Mouse (Mus musculus): ENCODE measurements around the gene Wdcp. TPM values are rescaled to one million over a fixed set of nuclear protein-coding genes. Genes with fewer than 3 reads are reported as not detected.
"Not testable (repeated sequence)": the region's sequence is repeated elsewhere in the genome, so short reads cannot be mapped to it uniquely, and the experiment has no call there.

Gene Wdcp
- total RNA-seq (2018; cell fraction: chromatin; rRNA removed): 10 to 100 TPM in 13 of 26 experiments, 1 to 10 TPM in 13; 1.9 to 20.7 (median 10.1) TPM
- total RNA-seq (2018; cell fraction: cytosol; rRNA removed): 1 to 10 TPM; 1.4 to 5.8 (median 3.6) TPM
- 10 to 100 TPM in 10 of 26 experiments, 1 to 10 TPM in 16; 1.6 to 18.6 (median 7.7) TPM for total RNA-seq (2018; cell fraction: nucleus; rRNA removed)
- 3.4 to 8.2 TPM (median 3.6 TPM) in 3 replicates for polyA plus RNA-seq (2018)

DNA sequence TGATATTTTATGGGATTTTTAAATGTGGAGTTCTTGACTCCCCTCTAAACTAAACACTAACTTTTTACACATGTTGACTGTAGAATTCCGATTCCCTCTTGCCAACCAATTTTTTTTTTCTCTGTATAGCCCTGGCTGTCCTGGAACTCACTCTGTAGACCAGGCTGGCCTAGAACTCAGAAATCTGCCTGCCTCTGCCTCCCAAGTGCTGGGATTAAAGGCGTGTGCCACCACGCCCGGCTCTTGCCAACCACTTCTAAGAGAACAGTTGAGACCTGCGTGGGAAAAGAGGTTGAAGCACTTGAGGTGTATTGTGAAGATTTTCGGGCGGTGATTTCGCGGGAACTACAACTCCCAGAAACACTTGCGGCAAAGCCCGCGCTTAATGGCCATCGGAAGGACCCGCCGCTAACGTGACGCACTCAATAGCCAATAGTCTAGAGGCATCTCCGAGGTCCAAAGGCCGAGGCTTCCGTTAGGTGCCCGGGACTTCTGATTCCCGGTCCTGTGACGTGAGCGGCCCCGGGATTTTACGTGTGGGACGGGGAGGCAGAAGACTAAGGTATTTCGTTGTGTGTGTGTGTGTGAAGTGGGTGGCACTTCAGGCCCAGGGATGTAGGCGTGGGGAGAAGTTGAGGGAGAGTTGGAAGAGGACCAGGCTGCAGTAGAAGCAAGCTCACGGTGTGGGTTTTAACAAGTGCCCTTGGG lies at the start of gene Wdcp:
Gene Wdcp (plus strand): TSS at position 414 of the 708 bp plus-strand sequence.
- peaks cover 56% of the 10 kb centered on the region for H3K79me2 ChIP-seq (ENCODE audit: inconsistent target)
- H3K4me3 ChIP-seq (ENCODE audit: inconsistent target): peak within 1 kb of the TSS; percentile 88
- H3K27ac ChIP-seq: peak within 1 kb of the TSS; percentile 44
- 2% methylated on average over 30 of the region's 30 CpGs for WGBS (ENCODE audit: missing documents)
- H3K36me3 ChIP-seq (ENCODE audit: inconsistent target): peaks cover under 1% of the 10 kb centered on the region; the same call in 1 of the 2 replicates

DNA sequence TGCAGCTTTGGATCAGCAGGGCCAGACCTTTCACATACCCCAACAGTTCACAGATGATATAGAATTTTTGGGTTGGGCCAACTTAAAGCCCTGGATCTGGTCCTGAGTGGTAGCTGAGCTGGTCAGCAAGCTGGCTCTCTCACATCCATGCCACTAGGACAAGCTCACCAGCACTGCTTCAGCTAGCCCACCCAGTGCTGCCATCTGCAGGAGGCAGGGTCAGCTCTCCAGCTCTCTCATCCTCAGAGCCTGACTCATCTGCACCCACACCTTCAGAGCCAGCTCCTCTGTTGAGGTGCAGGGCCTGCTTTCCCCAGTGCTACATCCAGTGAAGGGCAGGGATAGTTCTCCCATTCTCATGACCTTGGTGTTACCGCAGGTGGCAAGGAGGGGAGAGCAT lies 49.4 kb upstream of the Wdcp start:
- 100% methylated on average over 1 of the region's 1 CpGs for WGBS (ENCODE audit: missing documents)
- Histone ChIP-seq H3K36me3 (ENCODE audit: inconsistent target) (no peaks in the 10 kb centered on the region), H3K79me2 (ENCODE audit: inconsistent target) (no peaks in the 10 kb centered on the region), H3K27ac (no peak overlapping the region), H3K4me3 (ENCODE audit: inconsistent target) (no peak overlapping the region)

DNA sequence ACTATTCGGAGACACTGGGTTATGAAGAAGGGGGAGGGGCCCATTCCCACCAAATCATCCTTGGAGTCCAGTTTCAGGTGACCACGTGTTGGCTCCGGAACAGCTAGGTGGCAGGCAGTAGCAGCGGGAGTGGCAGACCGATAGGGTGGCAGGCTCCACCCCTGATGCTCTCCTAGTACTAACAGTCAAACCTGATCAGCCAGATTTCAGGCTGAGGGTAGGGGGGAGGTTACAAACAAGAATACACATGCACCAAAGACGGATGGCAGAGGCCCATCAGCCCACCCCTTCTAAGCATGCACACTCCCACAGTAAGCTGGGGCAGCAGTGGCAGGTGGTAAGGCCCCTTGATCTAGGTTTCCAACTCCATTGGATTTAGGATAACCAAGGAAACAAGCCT lies 45.6 kb upstream of the Wdcp start:
- H3K27ac ChIP-seq; H3K79me2 ChIP-seq (ENCODE audit: inconsistent target); H3K36me3 ChIP-seq (ENCODE audit: inconsistent target); H3K4me3 ChIP-seq (ENCODE audit: inconsistent target): not testable (repeated sequence)
- 89% methylated on average over 2 of the region's 6 CpGs for WGBS (ENCODE audit: missing documents)

DNA sequence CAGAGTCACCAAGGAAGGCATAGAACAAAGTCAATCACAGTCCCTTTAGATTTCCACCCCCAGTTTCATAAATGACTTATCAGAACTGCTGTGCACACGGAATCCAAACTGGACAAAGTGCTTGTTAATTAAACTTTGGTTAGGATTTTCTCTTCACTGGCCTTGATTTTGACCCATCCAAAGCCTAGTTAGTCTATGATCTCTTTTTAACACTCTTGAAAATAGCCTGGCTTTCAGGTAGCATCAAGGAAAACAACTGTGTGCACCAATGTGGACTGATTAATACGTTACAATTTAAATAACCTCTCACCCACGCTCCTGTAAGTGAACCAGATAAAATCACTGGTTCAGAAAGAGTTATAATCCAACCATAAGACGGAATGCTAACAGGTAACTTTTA lies 32.1 kb upstream of the Wdcp start:
- no peaks in the 10 kb centered on the region for H3K36me3 ChIP-seq (ENCODE audit: inconsistent target)
- WGBS (ENCODE audit: missing documents): 84% methylated on average over 4 of the region's 4 CpGs
- no peak overlapping the region for H3K4me3 ChIP-seq (ENCODE audit: inconsistent target)
- no peaks in the 10 kb centered on the region for H3K79me2 ChIP-seq (ENCODE audit: inconsistent target)
- no peak overlapping the region for H3K27ac ChIP-seq

DNA sequence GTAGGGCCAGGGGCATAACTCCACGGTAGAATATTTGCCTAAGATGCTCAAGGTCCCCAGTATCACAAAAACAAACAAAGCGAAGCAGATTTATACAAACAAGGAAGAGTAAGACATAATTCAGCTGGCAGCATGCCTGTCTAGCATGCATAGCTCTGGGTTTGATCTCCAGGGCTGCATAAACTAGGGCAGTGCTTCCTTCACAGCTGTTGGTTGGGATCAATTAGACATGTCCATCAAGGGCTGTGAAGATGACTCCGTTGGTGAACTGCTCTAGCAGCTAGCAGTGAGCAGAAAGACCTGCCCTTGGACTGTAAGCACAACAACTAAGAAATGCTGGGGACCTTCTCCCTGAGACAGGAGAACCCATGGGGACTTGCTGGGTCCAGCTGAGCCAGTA lies 31.4 kb upstream of the Wdcp start:
- WGBS (ENCODE audit: missing documents): 84% methylated on average over 3 of the region's 3 CpGs
- Histone ChIP-seq H3K27ac (no peak overlapping the region), H3K36me3 (ENCODE audit: inconsistent target) (no peaks in the 10 kb centered on the region), H3K4me3 (ENCODE audit: inconsistent target) (no peak overlapping the region), H3K79me2 (ENCODE audit: inconsistent target) (no peaks in the 10 kb centered on the region)

DNA sequence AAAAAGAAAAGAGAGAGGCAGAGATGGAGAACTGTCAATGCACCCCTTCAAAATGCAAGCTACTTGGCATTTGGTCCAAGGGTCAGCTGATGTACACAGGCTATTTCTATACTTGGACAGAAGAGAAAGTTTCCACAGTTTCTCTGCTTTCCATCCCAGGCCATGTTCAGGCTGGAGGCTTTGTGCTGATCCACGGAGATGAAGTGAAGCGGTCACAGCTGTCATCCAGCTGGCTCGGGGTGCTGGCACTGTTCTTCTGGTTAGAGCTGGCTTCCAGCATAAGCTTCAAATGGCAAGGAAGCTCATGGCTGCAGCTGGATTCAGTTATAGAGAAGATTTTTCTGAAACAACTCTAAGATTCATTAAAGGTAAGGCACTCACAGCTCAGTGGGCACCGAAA lies 29.5 kb upstream of the Wdcp start:
- Histone ChIP-seq H3K36me3 (ENCODE audit: inconsistent target) (no peaks in the 10 kb centered on the region), H3K4me3 (ENCODE audit: inconsistent target) (no peak overlapping the region), H3K79me2 (ENCODE audit: inconsistent target) (peaks cover 12% of the 10 kb centered on the region), H3K27ac (no peak overlapping the region)
- 94% methylated on average over 4 of the region's 4 CpGs for WGBS (ENCODE audit: missing documents)

DNA sequence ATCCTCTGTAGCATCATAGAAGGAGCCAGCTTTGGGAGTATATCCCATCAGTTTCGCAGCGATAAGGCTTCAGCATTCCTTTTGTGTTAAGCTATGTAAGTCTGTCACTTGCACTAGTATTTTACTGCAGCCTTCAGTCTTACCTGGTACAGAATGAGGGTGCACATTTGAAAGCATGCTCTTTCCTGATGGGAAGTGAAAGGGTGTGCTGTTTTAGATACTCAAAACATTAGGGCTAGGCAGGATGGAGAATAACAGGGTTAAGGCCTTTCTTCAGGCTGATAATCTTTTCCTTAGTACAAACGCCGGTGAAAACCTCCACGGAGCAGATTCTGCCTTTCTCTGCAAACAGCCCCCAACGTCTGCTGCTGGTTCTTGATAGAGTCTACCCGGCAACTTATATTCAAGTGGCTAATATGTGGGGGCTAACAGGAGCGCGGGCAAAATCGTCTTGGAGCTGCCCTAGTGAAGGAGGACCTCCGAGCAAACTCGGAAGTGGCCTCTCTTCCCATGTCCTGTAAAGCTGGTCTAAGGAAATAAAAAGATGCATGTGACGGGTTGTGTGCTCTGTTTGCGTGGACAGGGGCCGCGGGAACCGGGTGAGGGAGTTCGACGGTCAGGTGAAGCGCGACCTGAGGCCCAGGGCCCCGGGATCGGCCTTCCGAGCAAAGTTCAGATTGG lies 26.3 kb upstream of the Wdcp start:
- Histone ChIP-seq H3K4me3 (ENCODE audit: inconsistent target) (peak overlapping the region; percentile 100), H3K27ac (peak overlapping the region; percentile 72), H3K79me2 (ENCODE audit: inconsistent target) (peaks cover 41% of the 10 kb centered on the region), H3K36me3 (ENCODE audit: inconsistent target) (peaks cover 12% of the 10 kb centered on the region)
- 9% methylated on average over 24 of the region's 24 CpGs for WGBS (ENCODE audit: missing documents)

DNA sequence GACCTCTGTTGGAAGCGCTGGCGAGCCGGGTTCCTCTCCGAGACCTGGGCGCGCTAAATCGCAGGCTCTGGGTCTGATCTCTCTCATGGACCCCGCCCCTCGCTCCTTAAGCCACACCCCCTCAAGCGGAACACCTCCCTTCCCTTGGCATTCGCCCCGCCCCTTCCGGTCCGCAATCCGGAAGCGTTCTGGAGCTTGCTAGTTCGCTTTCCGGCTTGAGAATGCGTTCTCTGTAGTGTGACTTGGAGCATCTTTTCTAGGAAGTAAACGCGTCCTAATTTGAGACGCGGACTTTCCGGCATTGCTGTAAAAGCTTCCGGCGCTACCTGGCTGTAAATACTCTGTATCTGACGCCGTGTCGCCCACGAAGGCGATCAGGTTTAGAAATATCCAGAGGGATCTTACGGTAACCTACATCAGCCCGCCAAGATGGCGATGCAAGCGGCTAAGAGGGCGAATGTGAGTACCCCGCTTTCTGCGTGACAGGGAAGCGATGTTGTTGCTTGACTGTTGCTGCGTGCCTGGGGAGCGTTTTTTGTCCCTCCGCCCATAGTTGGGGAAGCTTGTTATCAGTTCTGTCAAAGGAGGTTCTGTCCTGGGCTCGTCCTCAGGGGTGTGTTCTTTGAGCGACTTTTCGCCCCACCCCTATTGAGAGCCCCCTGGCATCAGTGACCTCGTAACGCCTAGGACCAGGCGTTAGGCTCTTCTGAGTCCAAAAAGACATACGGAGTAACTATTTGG lies 25.6 kb upstream of the Wdcp start, which contains the start of gene Sf3b6:
Gene Sf3b6 (plus strand): TSS at position 184 of the 741 bp plus-strand sequence.
- H3K36me3 ChIP-seq (ENCODE audit: inconsistent target): peaks cover 20% of the 10 kb centered on the region
- peak within 1 kb of the TSS; percentile 72 for H3K27ac ChIP-seq
- peak within 1 kb of the TSS; percentile 100 for H3K4me3 ChIP-seq (ENCODE audit: inconsistent target)
- 2% methylated on average over 49 of the region's 49 CpGs for WGBS (ENCODE audit: missing documents)
- peaks cover 44% of the 10 kb centered on the region for H3K79me2 ChIP-seq (ENCODE audit: inconsistent target)

DNA sequence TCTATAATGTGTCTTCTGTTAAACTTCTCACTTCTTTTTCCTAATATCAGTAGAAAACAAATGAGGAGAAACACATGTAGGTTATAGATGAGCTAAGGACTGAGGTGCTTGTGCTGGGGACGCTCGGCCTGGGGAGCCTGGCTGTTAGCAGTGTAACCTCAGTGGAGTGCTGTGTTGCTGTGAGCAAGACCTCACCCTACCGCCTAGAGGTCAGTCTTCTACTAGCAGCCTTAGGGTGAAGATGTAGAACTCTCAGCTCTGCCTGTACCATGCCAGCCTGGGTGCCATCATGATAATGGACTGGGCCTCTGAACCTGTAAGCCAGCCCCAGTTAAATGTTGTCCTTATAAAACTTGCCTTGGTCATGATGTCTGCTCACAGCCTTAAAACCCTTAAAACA lies 15.8 kb upstream of the Wdcp start:
- Histone ChIP-seq H3K79me2 (ENCODE audit: inconsistent target) (peaks cover 29% of the 10 kb centered on the region; the same call in 1 of the 2 replicates), H3K27ac (no peak overlapping the region), H3K4me3 (ENCODE audit: inconsistent target) (no peak overlapping the region), H3K36me3 (ENCODE audit: inconsistent target) (peaks cover 45% of the 10 kb centered on the region; the same call in 1 of the 2 replicates)
- 86% methylated on average over 3 of the region's 3 CpGs for WGBS (ENCODE audit: missing documents)

DNA sequence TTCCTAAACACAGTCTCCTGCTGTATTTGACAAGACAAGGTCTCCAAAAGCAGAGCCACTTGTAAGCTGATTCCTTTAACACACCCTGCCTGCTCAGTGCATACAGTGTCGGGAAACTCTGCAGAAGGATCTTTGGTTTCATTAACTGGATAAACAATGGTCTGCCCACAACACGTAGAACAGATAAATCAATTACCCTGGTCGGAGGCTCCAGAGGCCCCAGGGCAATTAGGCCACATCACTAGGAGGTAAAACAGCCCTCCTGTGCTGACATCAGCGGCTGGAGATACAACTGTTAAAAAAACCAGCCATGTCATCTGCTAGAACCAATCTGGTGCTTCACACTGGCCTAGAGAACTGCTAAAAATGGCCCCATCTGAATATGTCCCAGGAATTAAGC lies 6.1 kb upstream of the Wdcp start:
- peaks cover 18% of the 10 kb centered on the region for H3K79me2 ChIP-seq (ENCODE audit: inconsistent target)
- 95% methylated on average over 4 of the region's 4 CpGs for WGBS (ENCODE audit: missing documents)
- H3K27ac ChIP-seq: no peak overlapping the region
- H3K4me3 ChIP-seq (ENCODE audit: inconsistent target): no peak overlapping the region
- peaks cover 53% of the 10 kb centered on the region for H3K36me3 ChIP-seq (ENCODE audit: inconsistent target)

DNA sequence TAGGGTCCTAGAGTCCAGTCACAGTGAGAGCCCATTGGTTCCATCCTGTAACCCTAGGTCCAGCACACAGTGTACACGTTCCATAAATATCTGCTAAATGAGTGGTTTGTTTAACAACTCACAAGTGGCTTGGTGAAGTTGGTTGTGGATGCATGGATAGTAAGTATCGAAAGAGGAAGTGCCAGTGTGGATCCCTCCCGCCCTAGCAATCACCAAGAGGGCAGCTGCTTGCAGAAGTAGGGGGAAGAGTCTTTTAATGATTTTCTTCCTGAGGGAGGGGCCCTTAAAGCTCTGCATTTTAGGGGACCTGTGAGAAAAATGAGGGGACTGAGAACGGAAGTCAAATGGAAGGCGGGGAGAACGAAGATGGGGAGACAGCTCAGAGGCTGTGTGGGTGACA lies 3.1 kb upstream of the Wdcp start:
- peaks cover 31% of the 10 kb centered on the region for H3K79me2 ChIP-seq (ENCODE audit: inconsistent target)
- peak overlapping the region; percentile 87 for H3K4me3 ChIP-seq (ENCODE audit: inconsistent target)
- peaks cover 23% of the 10 kb centered on the region for H3K36me3 ChIP-seq (ENCODE audit: inconsistent target)
- peak overlapping the region; percentile 76 for H3K27ac ChIP-seq
- 5% methylated on average over 6 of the region's 6 CpGs for WGBS (ENCODE audit: missing documents)

DNA sequence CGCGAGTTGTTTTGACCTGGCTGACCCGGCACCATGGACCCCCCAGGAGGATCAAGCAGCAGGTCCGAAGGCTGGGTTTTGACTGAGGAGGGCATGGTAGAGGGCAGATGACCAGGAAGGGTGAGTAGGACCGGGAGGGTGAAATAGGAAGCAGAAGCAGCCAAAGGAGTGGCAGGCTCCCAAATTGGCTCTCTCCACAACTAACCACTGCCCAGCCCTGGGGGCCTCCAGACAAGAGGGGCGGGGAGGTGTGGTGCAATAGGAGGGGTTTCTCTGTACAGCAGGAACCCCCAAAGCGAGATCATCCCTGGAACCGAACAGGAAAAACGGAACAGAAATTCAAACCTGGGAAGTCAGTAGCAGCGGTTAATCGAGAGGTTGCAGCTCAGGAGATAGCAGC lies 2.4 kb upstream of the Wdcp start:
- peaks cover 17% of the 10 kb centered on the region for H3K36me3 ChIP-seq (ENCODE audit: inconsistent target)
- H3K27ac ChIP-seq: peak overlapping the region; percentile 76
- H3K4me3 ChIP-seq (ENCODE audit: inconsistent target): peak overlapping the region; percentile 87
- WGBS (ENCODE audit: missing documents): 2% methylated on average over 11 of the region's 11 CpGs
- H3K79me2 ChIP-seq (ENCODE audit: inconsistent target): peaks cover 38% of the 10 kb centered on the region

DNA sequence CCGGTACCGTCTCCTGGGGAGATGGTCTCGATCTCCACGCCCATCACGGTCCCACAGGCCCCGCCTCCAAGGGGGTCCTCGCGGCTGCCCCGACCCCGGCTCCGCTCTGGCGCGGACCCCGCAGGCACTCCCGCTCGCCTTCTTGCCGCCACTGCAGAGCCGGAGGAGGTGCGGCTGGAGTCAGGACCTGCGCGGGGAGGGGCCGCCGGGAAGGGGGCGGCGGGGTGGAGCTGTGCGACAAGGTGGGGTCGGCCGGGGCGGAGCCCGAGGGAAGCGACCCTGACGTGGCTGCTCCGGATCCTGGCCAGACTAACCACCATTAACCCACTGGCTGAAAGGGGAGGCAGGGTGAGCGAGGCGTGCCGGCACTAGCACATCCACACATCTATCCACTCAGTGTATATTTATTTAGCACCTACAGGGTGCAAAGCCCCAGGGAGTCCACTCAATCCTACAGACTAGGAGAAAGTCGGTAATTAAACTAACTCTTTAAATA lies 1.7 kb upstream of the Wdcp start, which contains the start of gene Fkbp1b:
Gene Fkbp1b (minus strand): TSS at position 200 of the 496 bp plus-strand sequence.
- peaks cover 16% of the 10 kb centered on the region; the same call in 1 of the 2 replicates for H3K36me3 ChIP-seq (ENCODE audit: inconsistent target)
- peaks cover 45% of the 10 kb centered on the region for H3K79me2 ChIP-seq (ENCODE audit: inconsistent target)
- WGBS (ENCODE audit: missing documents): 2% methylated on average over 35 of the region's 37 CpGs
- H3K27ac ChIP-seq: peak within 1 kb of the TSS; percentile 76
- peak within 1 kb of the TSS; percentile 87 for H3K4me3 ChIP-seq (ENCODE audit: inconsistent target)

DNA sequence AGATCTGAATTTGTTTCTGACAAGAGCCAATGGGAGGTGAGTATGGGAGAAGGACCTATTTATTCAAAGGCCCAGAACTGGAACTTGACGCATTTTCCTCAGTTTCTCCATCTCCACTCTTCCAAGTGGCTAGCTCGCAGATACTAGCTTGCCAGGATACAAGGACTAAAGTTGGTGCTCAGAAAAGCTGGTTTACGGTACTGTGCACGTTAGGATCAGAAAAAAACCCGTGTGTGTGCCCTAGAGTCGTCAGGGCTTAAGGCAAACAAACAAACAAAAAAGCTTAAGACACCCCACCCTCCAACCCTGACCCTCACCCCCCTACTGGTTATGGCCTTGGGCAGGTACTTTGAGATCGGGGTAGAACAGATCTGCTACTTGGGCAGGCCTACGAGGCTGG lies 647 bp upstream of the Wdcp start:
- H3K4me3 ChIP-seq (ENCODE audit: inconsistent target): no peak overlapping the region
- H3K36me3 ChIP-seq (ENCODE audit: inconsistent target): peaks cover 6% of the 10 kb centered on the region; the same call in 1 of the 2 replicates
- peaks cover 54% of the 10 kb centered on the region for H3K79me2 ChIP-seq (ENCODE audit: inconsistent target)
- WGBS (ENCODE audit: missing documents): 90% methylated on average over 8 of the region's 8 CpGs
- no peak overlapping the region for H3K27ac ChIP-seq

All from macrophage (primary cell).